Mouse (Mus musculus) gonadal fat pad, adult 2 months (tissue): ENCODE results near the gene 4931406C07Rik. TPM values are rescaled to one million over a fixed set of nuclear protein-coding genes. Genes with fewer than 3 reads are reported as not detected.
"Not testable (repeated sequence)": the region's sequence is repeated elsewhere in the genome, so short reads cannot be mapped to it uniquely, and the experiment has no call there.

Experiments
- DNase-seq: peaks from one replicate; pipeline ENCODE4 v3.0.0-alpha.2; 2012; ENCODE audit warnings: low read depth
- polyA plus RNA-seq: library from polyadenylated mRNA; depleted of rRNA; stranded (reverse); fragments of >200 nt; gene quantifications from 2 replicates; pipeline ENCODE4 v1.2.3, GENCODE M21; 2012; rRNA removed

The 4931406C07Rik gene
- 30.8 and 46.6 TPM in 2 replicates for polyA plus RNA-seq

- no peak for DNase-seq
These were observed at the start of gene 4931406C07Rik for GRCm38 (mm10) chr9:15306398-15307119. TSS of gene 4931406C07Rik (minus strand) at chr9:15306448.

DNA sequence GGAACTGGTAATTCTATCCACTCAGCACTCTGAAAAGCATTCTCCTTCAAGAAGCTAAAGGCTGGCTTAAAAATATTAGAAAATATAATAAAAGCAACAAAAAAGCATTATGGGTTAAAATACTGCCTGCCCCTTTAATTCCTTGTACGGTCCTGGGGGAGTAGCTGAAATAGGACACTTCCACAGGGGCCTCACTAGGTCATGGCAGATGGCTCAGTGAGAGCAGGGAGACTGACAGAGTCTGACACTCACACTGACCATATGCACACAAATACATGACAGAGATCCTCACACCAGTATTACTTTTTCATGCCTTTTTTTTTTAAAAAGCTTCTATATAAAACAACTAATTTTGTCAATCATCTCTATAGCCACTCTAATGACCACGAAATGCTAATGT, 43.7 kb upstream of the 4931406C07Rik start:
- DNase-seq: no peak

DNA sequence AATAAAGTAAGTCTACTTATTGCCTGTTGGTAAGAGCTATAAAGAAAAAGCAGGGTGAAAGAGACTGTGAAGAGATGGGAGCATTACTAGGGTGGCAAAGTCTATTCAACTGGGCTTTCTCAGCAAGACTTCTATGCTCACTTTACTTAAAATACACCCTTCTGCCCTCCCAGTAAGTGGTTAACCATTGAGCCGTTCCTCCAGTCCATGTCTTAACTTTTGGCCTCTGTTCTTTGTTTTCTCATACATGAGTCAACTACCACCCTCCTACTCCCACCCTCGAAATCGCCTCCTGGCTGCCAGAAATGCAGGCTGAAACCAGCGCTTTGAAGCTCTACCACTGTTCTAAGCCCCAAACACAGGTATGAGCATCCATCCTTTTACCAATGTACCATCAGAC, 31.5 kb upstream of the 4931406C07Rik start:
- no peak for DNase-seq

DNA sequence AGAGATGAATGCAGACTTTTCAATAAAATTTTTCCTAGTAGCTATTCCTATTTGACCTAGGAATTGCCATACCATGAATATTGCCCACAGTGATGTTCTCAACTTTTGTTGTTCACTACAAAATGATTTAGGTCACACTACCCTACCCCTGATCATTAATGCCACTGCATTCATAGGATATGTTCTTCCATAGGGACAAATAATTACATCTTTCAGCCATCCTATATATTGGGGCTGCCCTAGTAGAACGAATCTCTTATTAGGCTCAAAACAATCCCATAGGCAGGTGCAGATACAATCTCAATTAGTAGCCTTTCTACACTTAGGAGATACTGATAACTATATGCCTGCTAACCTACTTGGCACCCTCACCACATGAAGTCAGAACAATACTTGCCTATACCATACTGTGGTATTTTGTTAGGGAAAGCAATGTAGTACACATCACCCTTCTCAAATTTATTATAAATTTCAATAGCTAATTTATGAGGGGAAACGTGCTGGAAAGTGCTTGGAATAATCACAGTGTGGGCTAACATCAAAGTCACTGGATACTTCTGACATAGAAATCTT, 12.0 kb upstream of the 4931406C07Rik start:
- DNase-seq: no peak

DNA sequence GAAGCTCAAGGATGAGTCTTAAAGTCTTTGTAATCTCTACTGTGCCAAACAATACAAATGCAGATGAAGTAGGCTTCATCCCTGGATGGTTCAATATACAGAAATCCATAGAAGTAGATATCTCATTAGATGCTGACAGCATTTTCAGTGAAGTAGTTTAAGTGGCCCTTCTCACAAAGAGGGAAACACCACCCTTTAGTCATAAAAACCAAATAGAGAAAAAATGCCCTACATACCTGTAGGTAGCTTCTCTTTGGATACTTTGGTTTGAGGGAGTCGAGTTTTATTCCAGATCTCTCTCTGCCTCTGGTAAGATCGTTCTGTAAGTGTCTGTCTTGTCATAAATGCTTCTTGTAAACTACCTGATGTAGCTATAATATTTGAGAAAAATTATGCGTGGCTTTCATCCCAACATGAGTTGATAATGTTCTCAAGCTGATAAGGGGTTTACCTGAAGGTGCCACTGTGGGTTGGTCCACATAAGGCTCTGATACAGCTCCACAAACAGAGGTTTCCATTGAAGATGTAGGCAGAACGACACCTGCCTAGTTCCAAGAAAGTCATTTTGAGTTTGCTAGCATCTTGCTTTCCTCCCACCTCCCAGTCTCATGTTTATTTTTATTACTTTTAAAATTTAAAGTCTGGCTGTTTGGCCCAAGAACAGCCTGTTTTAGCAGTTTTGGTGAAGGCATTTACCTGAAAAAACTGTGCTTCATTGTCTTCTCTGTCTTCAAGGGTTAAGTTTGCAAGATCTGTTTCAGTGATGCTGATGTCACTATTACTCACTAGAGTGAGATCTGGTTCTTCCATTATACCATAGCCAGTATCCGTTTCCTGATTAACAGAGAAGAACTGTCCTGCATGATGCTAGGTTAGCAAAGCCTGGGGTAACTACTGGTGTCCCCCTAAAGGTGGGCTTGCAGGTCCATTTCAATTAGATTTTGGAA, 11.2 kb upstream of the 4931406C07Rik start:
- no peak for DNase-seq

- DNase-seq: not testable (repeated sequence)
These were observed 10.0 kb upstream of the 4931406C07Rik start for GRCm38 (mm10) chr9:15316296-15316695.

DNA sequence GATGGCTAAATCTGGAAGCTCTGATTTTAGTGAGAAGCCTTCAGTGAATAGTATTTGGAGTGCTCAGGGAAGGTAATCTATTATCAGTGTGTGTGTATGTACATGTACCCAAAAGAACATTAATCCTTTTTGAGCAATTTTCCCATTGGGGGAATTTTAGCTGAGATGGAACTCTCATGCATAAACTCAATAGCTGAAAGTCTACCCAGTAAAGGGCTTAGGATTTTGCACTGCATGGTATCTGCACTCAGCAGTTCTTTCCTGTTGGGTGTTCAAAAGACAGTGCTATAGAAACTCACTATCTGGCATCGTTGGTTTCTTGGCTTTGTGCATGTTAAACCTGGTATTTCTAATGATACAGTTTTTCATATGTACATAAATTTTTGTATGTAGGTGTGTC, 8.4 kb upstream of the 4931406C07Rik start:
- DNase-seq: no peak

GRCm38 (mm10) chr9:15313633-15314032, 7.4 kb upstream of the 4931406C07Rik start:
- no peak for DNase-seq

DNA sequence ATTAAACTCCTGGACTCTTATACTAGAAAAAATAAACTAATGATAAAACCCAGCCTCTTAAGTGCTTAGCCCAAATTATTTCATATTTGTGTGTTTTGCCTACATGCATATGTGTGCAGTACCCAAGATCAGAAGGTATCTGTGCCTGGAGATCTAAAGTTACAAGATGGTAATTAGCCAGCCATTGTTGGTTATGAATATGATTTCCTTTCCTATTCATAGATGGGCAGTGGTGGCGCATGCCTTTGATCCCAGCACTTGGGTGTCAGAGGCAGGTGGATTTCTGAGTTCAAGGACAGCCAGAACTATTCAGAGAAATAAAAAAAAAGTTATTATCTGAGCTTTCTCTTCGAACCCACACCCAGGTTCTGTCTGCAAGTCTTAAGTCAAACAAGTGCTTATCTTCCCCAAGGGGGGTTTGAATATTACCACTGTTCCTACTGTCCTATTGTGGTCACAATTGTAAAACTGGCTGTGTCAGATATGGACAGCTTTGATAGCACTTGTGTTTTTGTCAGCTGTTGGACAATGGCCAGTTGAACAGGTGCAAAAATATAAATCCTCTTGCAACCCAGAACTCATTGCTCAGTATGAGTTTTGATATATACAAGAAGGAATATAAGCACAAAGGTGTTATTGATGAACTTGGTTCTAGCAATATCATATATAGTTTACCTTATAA, 5.9 kb upstream of the 4931406C07Rik start:
- no peak for DNase-seq

- no peak for DNase-seq
These were observed 3.9 kb upstream of the 4931406C07Rik start for GRCm38 (mm10) chr9:15310179-15310578.

GRCm38 (mm10) chr9:15309425-15309824, 3.2 kb upstream of the 4931406C07Rik start:
- DNase-seq: no peak

DNA sequence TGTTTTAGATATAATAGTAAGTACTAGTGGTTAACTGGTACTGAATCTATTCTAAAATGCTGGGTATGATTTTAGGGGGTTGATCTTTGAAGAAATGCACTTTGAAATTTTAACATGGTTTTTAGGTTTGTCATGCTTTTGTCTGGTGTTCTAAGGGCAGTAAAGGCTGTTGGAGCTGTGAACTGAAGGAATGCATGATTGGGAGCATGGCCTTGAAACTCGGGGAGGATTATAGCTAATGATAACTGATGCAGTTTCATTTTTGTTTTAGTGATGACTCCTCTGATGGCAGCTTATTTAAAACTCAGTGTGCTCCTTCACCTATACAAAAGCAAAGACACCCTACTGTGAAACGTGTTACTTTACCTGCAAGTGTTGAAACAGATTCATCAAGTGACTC, 2.0 kb upstream of the 4931406C07Rik start:
- DNase-seq: no peak

DNA sequence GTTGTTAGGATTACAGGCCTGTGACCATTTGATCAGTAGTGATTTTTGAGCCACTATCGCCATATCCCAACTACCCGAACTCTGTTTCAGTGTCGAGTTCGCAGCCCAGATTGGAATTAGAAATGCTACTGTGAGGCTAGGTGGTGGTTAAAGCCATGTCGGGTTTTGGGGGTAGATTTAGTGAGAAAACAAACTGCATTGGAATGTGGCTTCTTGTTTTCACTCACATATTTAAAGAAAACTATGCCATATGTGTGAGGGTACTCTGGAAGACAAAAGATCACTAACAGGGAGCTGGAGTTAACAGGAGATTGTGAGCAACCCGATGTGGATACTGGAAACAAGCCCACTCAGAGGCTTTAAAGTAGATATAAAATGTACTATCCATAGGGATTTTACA, 1.0 kb upstream of the 4931406C07Rik start:
- DNase-seq: no peak

GRCm38 (mm10) chr9:15305503-15306397, 498 bp downstream of the 4931406C07Rik start, which contains the start of gene Taf1d:
TSS of gene Taf1d (plus strand) at chr9:15306214.
- DNase-seq: no peak

DNA sequence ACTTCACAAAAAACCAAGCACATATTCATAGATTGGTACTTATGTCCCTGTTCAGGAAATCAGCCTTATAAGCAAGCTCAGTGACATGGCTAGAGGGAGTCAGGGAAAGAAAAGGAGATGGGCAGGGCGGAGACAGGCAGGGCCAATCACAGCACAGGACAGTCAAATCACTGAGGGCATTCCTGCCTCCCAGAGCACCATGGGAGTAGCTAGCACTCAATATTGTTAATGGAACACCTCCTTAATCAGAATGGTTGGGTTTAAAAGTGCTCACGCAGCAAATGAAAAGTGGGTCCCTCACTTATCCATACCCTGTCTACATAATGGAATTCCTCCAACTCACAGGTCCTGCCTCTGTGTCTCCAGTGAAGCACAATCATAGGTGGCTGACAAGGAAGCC, 3.4 kb downstream of the 4931406C07Rik start:
- DNase-seq: no peak

GRCm38 (mm10) chr9:15302006-15302405, 4.2 kb downstream of the 4931406C07Rik start:
- DNase-seq: not testable (repeated sequence)

- DNase-seq: no peak
These were observed 4.8 kb downstream of the 4931406C07Rik start for GRCm38 (mm10) chr9:15301399-15301798.

- no peak for DNase-seq
These were observed 6.2 kb downstream of the 4931406C07Rik start for GRCm38 (mm10) chr9:15300056-15300455.

- no peak for DNase-seq
These were observed 7.8 kb downstream of the 4931406C07Rik start for GRCm38 (mm10) chr9:15298451-15298850.

DNA sequence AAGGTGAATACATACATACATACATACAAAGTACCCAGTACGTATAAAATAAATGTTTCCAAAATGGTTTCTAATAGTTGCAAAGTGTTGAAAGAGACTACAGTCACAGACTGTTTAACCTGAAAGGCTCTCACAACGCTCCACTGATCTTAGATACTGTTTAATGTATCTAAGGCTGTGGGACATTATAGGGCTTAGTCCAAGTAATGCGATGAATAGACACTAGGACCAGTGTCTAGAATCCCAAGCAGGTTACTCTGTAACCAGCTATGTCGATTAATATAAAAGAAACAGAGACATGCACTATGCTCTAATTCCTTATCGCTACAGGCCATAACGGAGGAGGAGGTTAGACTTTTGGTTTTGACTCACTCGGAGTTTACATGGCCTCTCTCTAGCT, 9.1 kb downstream of the 4931406C07Rik start:
- DNase-seq: no peak

DNA sequence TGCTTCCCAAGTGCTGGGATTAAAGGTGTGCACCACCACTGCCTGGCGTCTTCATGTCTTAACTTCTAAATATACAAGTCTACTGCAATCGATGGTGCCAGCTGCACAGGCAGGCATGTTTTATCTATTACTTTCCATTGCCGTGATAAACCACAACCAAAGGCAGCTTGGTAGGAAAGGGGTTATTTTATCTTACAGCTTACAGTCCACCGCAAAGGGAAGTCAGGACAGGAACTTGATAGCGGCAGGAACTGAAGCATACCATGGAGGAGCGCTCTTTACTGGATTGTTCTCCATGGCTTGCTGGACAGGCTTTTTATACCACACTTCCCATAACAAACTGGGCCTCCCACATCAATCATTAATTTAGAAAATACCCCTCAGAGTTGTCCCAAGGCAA, 17.0 kb downstream of the 4931406C07Rik start:
- DNase-seq: no peak
